Mouse (Mus musculus): ENCODE data around the gene Usp7. TPM values are rescaled to one million over a fixed set of nuclear protein-coding genes. Genes with fewer than 3 reads are reported as not detected.
"Not testable (repeated sequence)": the region's sequence is repeated elsewhere in the genome, so short reads cannot be mapped to it uniquely, and the experiment has no call there.

The Usp7 gene
- polyA plus RNA-seq, 1 experiment from 2014 or later = 30.9 TPM

GRCm38 (mm10) chr16:8732450-8732849 is 59.7 kb downstream of the Usp7 start:
- H3K9me3 ChIP-seq; H3K9ac ChIP-seq; H3K27ac ChIP-seq (replicated peaks); H3K4me2 ChIP-seq; H3K36me3 ChIP-seq; ATAC-seq (ENCODE audit: low read depth); H3K27me3 ChIP-seq; H3K4me3 ChIP-seq: not testable (repeated sequence)
- peaks cover 77% of the 10 kb centered on the region for H3K4me1 ChIP-seq (replicated peaks)
- 95% methylated on average over 3 of the region's 4 CpGs for WGBS

GRCm38 (mm10) chr16:8731630-8732029 is 60.5 kb downstream of the Usp7 start:
- no peaks in the 10 kb centered on the region for H3K36me3 ChIP-seq
- 90% methylated on average over 7 of the region's 7 CpGs for WGBS
- H3K4me2 ChIP-seq = no peak overlapping the region
- H3K4me3 ChIP-seq = no peak overlapping the region
- no peak overlapping the region for H3K9ac ChIP-seq
- H3K27me3 ChIP-seq = no peaks in the 10 kb centered on the region
- no peak for ATAC-seq (ENCODE audit: low read depth)
- no peaks in the 10 kb centered on the region for H3K9me3 ChIP-seq
- peaks cover 69% of the 10 kb centered on the region for H3K4me1 ChIP-seq (replicated peaks)
- H3K27ac ChIP-seq (replicated peaks) = no peak overlapping the region

GRCm38 (mm10) chr16:8728111-8728748 is 63.9 kb downstream of the Usp7 start:
- Histone ChIP-seq H3K4me3 (no peak overlapping the region), H3K9ac (no peak overlapping the region), H3K27ac (replicated peaks) (no peak overlapping the region), H3K4me2 (no peak overlapping the region), H3K4me1 (replicated peaks) (peaks cover 39% of the 10 kb centered on the region), H3K9me3 (no peaks in the 10 kb centered on the region), H3K27me3 (no peaks in the 10 kb centered on the region), H3K36me3 (no peaks in the 10 kb centered on the region)
- no peak for ATAC-seq (ENCODE audit: low read depth)
- WGBS = 89% methylated on average over 5 of the region's 5 CpGs

GRCm38 (mm10) chr16:8725807-8726206 is 66.3 kb downstream of the Usp7 start:
- H3K4me1 ChIP-seq (replicated peaks) = peaks cover 36% of the 10 kb centered on the region
- ATAC-seq (ENCODE audit: low read depth) = no peak
- H3K36me3 ChIP-seq = no peaks in the 10 kb centered on the region
- H3K9ac ChIP-seq = no peak overlapping the region
- H3K9me3 ChIP-seq = no peaks in the 10 kb centered on the region
- no peak overlapping the region for H3K4me2 ChIP-seq
- H3K27ac ChIP-seq (replicated peaks) = no peak overlapping the region
- 99% methylated on average over 2 of the region's 2 CpGs for WGBS
- no peaks in the 10 kb centered on the region for H3K27me3 ChIP-seq
- no peak overlapping the region for H3K4me3 ChIP-seq

- H3K9ac ChIP-seq = no peak overlapping the region
- no peak overlapping the region for H3K4me2 ChIP-seq
- no peaks in the 10 kb centered on the region for H3K36me3 ChIP-seq
- H3K27me3 ChIP-seq = no peaks in the 10 kb centered on the region
- no peaks in the 10 kb centered on the region for H3K9me3 ChIP-seq
- H3K4me3 ChIP-seq = no peak overlapping the region
- peaks cover 35% of the 10 kb centered on the region for H3K4me1 ChIP-seq (replicated peaks)
- ATAC-seq (ENCODE audit: low read depth) = no peak
- H3K27ac ChIP-seq (replicated peaks) = no peak overlapping the region
- 88% methylated on average over 3 of the region's 3 CpGs for WGBS
Observed at GRCm38 (mm10) chr16:8724031-8724430, 68.1 kb downstream of the Usp7 start.

- Histone ChIP-seq H3K36me3 (peaks cover 10% of the 10 kb centered on the region), H3K9ac (no peak overlapping the region), H3K4me1 (replicated peaks) (peaks cover 40% of the 10 kb centered on the region), H3K9me3 (no peaks in the 10 kb centered on the region), H3K4me3 (no peak overlapping the region), H3K27me3 (no peaks in the 10 kb centered on the region), H3K4me2 (no peak overlapping the region), H3K27ac (replicated peaks) (no peak overlapping the region)
- WGBS = 95% methylated on average over 4 of the region's 4 CpGs
- ATAC-seq (ENCODE audit: low read depth) = no peak
Observed at GRCm38 (mm10) chr16:8720447-8720846, 71.7 kb downstream of the Usp7 start.

GRCm38 (mm10) chr16:8717744-8718143 is 74.4 kb downstream of the Usp7 start:
- Histone ChIP-seq H3K4me3 (no peak overlapping the region), H3K36me3 (peaks cover 34% of the 10 kb centered on the region), H3K27ac (replicated peaks) (no peak overlapping the region), H3K9ac (no peak overlapping the region), H3K4me1 (replicated peaks) (peaks cover 39% of the 10 kb centered on the region), H3K9me3 (no peaks in the 10 kb centered on the region), H3K27me3 (no peaks in the 10 kb centered on the region), H3K4me2 (no peak overlapping the region)
- WGBS = 93% methylated on average over 10 of the region's 10 CpGs
- no peak for ATAC-seq (ENCODE audit: low read depth)

- 79% methylated on average over 6 of the region's 6 CpGs for WGBS
- H3K9me3 ChIP-seq = no peaks in the 10 kb centered on the region
- H3K27me3 ChIP-seq = no peaks in the 10 kb centered on the region
- H3K4me1 ChIP-seq (replicated peaks) = peaks cover 52% of the 10 kb centered on the region
- ATAC-seq (ENCODE audit: low read depth) = no peak
- no peak overlapping the region for H3K9ac ChIP-seq
- H3K27ac ChIP-seq (replicated peaks) = no peak overlapping the region
- H3K4me3 ChIP-seq = no peak overlapping the region
- H3K4me2 ChIP-seq = no peak overlapping the region
- H3K36me3 ChIP-seq = peaks cover 41% of the 10 kb centered on the region
Observed at GRCm38 (mm10) chr16:8716300-8716699, 75.8 kb downstream of the Usp7 start.

GRCm38 (mm10) chr16:8715513-8716080 is 76.5 kb downstream of the Usp7 start:
- Histone ChIP-seq H3K9me3 (no peaks in the 10 kb centered on the region), H3K4me1 (replicated peaks) (peaks cover 57% of the 10 kb centered on the region), H3K4me3 (no peak overlapping the region), H3K27ac (replicated peaks) (no peak overlapping the region), H3K9ac (no peak overlapping the region), H3K4me2 (no peak overlapping the region), H3K27me3 (no peaks in the 10 kb centered on the region), H3K36me3 (peaks cover 48% of the 10 kb centered on the region)
- WGBS = 70% methylated on average over 10 of the region's 10 CpGs
- no peak for ATAC-seq (ENCODE audit: low read depth)

- no peak for ATAC-seq (ENCODE audit: low read depth)
- H3K9me3 ChIP-seq = no peaks in the 10 kb centered on the region
- H3K27ac ChIP-seq (replicated peaks) = no peak overlapping the region
- no peak overlapping the region for H3K4me3 ChIP-seq
- H3K9ac ChIP-seq = no peak overlapping the region
- no peaks in the 10 kb centered on the region for H3K27me3 ChIP-seq
- WGBS = 86% methylated on average over 5 of the region's 5 CpGs
- H3K4me1 ChIP-seq (replicated peaks) = peaks cover 49% of the 10 kb centered on the region
- peaks cover 56% of the 10 kb centered on the region for H3K36me3 ChIP-seq
- H3K4me2 ChIP-seq = no peak overlapping the region
Observed at GRCm38 (mm10) chr16:8714851-8715250, 77.3 kb downstream of the Usp7 start.

GRCm38 (mm10) chr16:8711998-8712397 is 80.1 kb downstream of the Usp7 start:
- peak; percentile 29; the same call in 1 of the 2 replicates for ATAC-seq (ENCODE audit: low read depth)
- Histone ChIP-seq H3K9me3 (no peaks in the 10 kb centered on the region), H3K27me3 (no peaks in the 10 kb centered on the region), H3K27ac (replicated peaks) (0 out of 2 replicates have a peak overlapping the region, but pooled peaks have one; percentile 14), H3K4me1 (replicated peaks) (peaks cover 31% of the 10 kb centered on the region), H3K4me2 (no peak overlapping the region), H3K9ac (no peak overlapping the region), H3K36me3 (peaks cover 84% of the 10 kb centered on the region), H3K4me3 (no peak overlapping the region)
- 32% methylated on average over 9 of the region's 9 CpGs for WGBS

GRCm38 (mm10) chr16:8700586-8700985 is 91.5 kb downstream of the Usp7 start:
- Histone ChIP-seq H3K36me3 (peaks cover 97% of the 10 kb centered on the region), H3K9me3 (no peaks in the 10 kb centered on the region), H3K27ac (replicated peaks) (no peak overlapping the region), H3K27me3 (no peaks in the 10 kb centered on the region), H3K9ac (no peak overlapping the region), H3K4me2 (no peak overlapping the region), H3K4me3 (no peak overlapping the region), H3K4me1 (replicated peaks) (no peaks in the 10 kb centered on the region)
- no peak for ATAC-seq (ENCODE audit: low read depth)
- WGBS = 88% methylated on average over 3 of the region's 3 CpGs

- 86% methylated on average over 8 of the region's 8 CpGs for WGBS
- Histone ChIP-seq H3K9me3 (no peaks in the 10 kb centered on the region), H3K36me3 (peaks cover 97% of the 10 kb centered on the region), H3K27ac (replicated peaks) (no peak overlapping the region), H3K27me3 (no peaks in the 10 kb centered on the region), H3K4me3 (no peak overlapping the region), H3K9ac (no peak overlapping the region), H3K4me2 (no peak overlapping the region), H3K4me1 (replicated peaks) (no peaks in the 10 kb centered on the region)
- ATAC-seq (ENCODE audit: low read depth) = no peak
Observed at GRCm38 (mm10) chr16:8699556-8699955, 92.6 kb downstream of the Usp7 start.
